Mouse (Mus musculus): ENCODE data around the gene Tbkbp1.

The Tbkbp1 gene

DNA sequence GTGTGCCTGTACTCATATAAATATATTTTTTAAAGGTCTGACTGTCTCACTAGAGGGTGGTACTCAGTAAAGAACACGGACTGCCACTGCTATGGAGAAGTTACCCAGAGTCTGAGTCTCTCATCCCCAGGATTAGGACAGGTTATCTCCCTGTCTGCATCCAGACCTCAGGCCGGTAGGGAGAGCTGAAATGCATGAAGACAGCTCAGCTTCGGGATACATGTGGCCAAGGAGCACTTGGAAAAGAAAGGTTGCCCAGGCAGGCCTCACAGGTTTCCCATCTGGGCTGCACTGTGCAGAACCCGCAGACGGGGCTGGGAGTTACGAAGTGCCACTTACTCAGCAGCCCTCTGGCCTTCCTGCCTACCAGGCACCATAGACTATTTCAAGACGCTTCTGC, 5.7 kb upstream of the Tbkbp1 start:
- no peak for DNase-seq (ENCODE audit: low spot score in 2 of 2)

DNA sequence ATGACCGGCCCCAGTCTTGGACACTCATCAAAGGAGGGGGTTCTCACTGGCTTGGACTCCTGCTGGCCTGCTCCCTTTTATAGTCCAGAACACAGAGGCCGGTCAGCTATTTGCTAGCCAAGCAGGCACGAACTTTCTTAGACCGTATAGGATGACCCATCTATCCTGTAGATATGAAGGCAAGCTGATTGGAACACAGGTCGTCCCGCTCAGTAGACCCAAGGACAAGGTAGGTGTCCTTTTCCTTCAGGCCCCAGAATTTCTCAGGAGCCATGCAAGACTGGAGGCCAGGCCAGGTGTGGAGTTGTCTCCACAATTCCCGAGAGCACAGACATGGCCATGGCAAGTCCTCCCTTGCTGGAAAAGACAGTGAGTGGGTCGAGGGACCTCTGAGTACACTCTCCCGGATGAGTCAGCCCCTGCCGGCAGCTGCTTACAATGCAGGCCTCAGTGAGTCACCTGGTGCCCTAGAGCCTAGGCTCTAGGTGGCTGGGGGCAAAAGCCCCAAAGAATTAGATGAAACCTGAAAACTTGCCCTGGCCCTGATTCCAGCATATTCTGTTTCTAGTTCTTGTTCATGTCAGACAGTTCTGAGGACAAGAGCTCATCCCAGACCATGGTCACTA, 1.5 kb upstream of the Tbkbp1 start:
- DNase-seq (ENCODE audit: low spot score in 2 of 2) = no peak

GRCm38 (mm10) chr11:97152023-97152426, 730 bp upstream of the Tbkbp1 start:
- DNase-seq (ENCODE audit: low spot score in 2 of 2) = no peak

- DNase-seq (ENCODE audit: low spot score in 2 of 2) = no peak
Observed at GRCm38 (mm10) chr11:97150411-97151330, 624 bp downstream of the Tbkbp1 start.

GRCm38 (mm10) chr11:97149995-97150410, 1.3 kb downstream of the Tbkbp1 start:
- DNase-seq (ENCODE audit: low spot score in 2 of 2) = no peak

DNA sequence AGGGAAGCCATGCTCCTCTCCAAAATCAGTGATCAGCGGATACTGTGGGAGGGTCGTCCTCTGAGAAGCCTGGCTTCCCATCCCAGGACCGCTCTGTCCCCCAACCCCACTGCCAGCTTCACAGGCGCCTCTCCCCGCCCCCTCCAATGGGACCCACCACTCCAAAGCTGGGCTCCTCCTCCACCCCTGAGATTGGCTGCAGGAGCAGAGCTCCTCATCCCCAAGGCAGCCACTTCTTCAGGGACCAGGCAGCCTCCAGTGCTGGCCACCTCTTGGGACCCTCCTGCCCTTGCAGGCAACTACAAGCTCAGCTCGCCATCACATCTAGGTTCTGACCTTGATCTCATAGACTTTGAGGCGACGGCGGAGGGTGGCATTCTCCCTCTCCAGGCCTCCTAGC, 2.3 kb downstream of the Tbkbp1 start:
- no peak for DNase-seq (ENCODE audit: low spot score in 2 of 2)

GRCm38 (mm10) chr11:97148591-97148990, 2.7 kb downstream of the Tbkbp1 start:
- DNase-seq (ENCODE audit: low spot score in 2 of 2) = no peak

DNA sequence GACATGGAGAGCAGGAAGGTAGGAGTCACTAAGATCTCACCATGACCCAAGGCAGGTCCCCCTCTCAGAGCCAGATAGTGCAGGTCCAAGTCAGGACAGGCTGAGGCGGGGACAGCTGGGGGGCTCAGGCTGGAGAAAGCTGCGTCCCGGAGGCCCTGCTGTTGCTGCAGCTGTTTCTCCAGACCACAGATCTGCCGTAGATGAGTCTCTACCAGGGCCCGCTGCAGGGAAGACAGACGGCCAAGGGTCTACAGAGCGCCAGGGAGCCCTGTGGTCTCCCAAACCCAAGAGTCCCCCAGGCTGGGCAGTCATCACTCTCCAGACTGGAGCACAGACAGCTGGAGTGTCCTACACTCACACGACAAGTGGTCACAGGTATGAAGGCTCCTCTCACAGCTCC, 4.0 kb downstream of the Tbkbp1 start:
- DNase-seq (ENCODE audit: low spot score in 2 of 2) = no peak

- DNase-seq (ENCODE audit: low spot score in 2 of 2) = peak in 1 of 2 experiments; percentile 73
Observed at GRCm38 (mm10) chr11:97146724-97147123, 4.6 kb downstream of the Tbkbp1 start.

GRCm38 (mm10) chr11:97145951-97146350, 5.3 kb downstream of the Tbkbp1 start:
- DNase-seq (ENCODE audit: low spot score in 2 of 2) = no peak

- no peak for DNase-seq (ENCODE audit: low spot score in 2 of 2)
Observed at GRCm38 (mm10) chr11:97145320-97145719, 6.0 kb downstream of the Tbkbp1 start.

- no peak for DNase-seq (ENCODE audit: low spot score in 2 of 2)
Observed at GRCm38 (mm10) chr11:97143196-97143900, 7.9 kb downstream of the Tbkbp1 start.

GRCm38 (mm10) chr11:97142159-97142608, 9.1 kb downstream of the Tbkbp1 start:
- peak in 1 of 2 experiments; percentile 70 for DNase-seq (ENCODE audit: low spot score in 2 of 2)

GRCm38 (mm10) chr11:97140811-97141210, 10.5 kb downstream of the Tbkbp1 start:
- DNase-seq (ENCODE audit: low spot score in 2 of 2) = no peak

DNA sequence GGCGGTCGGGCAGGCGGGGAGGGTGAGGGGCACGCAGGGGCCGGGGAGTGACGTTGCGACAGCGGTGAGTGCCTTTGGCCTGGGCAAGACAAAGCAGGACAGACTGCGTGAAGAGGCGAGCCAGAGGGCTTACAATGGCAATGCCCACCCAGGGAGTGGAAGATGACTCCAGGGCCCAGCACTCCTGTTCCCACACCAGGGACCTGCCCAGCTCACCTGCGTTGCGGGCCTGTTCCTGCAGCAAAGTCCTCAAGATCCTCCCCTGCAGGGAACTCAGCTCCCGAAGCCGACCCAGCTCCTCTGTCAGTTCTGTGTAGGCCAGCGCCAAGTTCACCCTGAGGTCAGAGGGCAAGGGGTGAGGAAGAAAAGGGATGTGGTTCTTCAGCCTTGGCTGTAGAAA, 12.0 kb downstream of the Tbkbp1 start:
- peak in 1 of 2 experiments; percentile 34 for DNase-seq (ENCODE audit: low spot score in 2 of 2)

DNA sequence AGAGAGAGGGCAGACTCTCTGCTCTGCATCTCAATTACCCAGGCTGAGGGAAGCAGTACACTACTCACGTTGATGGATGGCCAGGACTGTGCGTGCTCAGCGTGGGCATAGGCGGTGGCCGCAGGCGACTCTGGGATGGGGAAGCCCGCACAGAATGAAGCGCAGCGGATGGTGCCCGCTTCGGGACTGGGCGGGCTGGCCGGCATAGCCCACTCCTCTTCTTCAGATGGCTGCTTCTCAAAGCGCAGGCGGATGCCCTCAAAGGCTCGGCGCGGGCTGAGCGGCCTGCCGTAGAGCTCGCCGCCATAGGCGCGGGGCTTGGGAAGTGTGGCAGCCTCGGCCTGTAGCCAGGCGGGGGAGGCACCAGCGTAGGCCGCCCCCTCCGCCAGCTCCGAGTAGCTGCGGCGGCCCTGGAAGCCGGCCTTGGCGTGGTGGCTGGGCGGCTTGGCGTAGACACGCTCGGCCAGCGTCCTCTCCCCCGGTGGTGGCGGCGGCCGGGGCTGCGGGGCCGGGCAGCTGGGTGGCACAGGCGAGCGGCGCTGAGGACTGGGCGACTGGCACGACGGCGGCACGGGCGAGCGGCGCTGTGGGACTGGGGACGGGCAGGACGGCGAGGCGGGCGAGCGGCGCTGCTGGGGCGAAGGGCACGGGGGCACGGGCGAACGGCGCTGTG, 12.6 kb downstream of the Tbkbp1 start:
- peak in 1 of 2 experiments; percentile 51 for DNase-seq (ENCODE audit: low spot score in 2 of 2)

DNA sequence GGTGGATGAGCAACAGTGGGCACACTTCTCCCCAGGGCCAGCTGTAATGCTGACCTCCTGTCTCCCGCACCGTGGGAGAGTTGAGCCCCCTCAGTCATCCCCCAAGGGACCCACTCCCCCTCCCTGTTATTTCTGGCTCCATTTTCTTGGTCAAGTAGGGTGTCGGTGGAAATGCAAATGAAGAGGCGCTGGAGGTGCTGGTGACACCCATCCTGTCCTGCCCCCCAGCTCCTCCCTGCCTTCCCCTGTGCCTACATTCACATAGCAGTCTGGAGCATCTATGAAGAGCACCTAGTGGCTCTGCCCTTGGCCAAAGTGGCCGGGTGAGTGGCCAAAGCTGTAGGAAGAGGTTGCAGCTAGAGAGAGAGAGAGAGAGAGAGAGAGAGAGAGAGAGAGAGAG, 18.0 kb downstream of the Tbkbp1 start:
- DNase-seq (ENCODE audit: low spot score in 2 of 2) = no peak

GRCm38 (mm10) chr11:97132185-97132584, 19.1 kb downstream of the Tbkbp1 start:
- no peak for DNase-seq (ENCODE audit: low spot score in 2 of 2)

DNA sequence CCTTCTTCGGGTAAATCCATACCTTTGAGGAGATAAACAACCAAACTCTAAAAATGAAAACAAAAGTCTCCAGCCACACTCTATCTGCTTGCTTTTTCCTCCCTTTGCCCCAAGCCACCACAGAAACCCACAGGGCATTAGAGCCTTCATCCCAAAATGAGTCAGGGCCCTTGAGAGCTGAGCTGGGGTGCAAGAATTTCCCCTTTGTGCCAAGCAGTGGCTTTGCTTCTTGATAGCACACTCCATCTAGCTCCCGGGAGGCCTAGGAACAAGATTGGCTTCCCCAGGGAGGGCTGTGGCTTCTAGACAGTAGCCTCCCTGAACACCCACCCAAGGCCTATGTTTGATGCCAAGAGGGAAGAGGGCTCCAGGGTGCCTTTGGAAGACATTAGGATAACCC, 19.6 kb downstream of the Tbkbp1 start:
- no peak for DNase-seq (ENCODE audit: low spot score in 2 of 2)

DNA sequence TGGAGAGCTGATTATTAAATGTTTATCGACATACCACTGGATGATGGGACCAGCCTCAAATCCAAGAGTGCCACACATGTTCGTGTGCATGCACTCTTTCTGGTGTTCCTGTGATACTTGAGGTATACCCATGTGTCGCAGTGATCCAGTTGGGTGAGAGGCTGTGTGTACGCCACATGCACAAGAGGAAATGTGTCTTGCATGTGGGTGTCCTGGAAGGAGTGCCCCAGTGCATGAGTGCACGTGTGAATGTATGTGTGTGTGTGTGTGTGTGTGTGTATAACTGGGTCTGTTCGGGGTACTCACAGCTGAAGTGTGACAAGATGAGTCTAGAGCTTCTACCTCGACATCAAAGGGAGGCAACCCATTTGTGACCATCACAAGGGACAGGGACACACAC, 21.0 kb downstream of the Tbkbp1 start:
- DNase-seq (ENCODE audit: low spot score in 2 of 2) = no peak

DNA sequence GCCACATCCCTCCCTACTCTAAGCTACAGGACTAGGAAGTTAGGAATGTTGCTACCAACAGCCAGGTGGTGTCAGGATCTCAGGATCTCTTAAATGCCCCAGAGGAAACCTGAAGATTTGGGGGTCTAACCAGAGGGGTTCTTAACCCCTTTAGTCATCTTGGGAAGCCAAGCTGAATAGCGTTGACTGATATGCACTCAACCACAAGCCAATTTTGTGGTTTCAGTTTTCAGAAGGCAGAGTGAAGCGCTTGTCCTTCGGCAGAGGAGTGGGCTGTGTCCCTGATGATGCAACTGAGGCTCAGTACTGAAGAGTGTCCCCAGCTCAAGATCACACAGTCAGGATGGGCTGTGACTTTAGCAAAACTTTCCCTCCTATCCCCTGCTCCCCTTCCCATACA, 22.3 kb downstream of the Tbkbp1 start:
- no peak for DNase-seq (ENCODE audit: low spot score in 2 of 2)
